Mouse (Mus musculus): ENCODE results near the gene Fam83e. TPM values are rescaled to one million over a fixed set of nuclear protein-coding genes. Genes with fewer than 3 reads are reported as not detected.

Fam83e gene
- polyA plus RNA-seq, 1 experiment from 2014 or later, result 1.0 TPM

DNA sequence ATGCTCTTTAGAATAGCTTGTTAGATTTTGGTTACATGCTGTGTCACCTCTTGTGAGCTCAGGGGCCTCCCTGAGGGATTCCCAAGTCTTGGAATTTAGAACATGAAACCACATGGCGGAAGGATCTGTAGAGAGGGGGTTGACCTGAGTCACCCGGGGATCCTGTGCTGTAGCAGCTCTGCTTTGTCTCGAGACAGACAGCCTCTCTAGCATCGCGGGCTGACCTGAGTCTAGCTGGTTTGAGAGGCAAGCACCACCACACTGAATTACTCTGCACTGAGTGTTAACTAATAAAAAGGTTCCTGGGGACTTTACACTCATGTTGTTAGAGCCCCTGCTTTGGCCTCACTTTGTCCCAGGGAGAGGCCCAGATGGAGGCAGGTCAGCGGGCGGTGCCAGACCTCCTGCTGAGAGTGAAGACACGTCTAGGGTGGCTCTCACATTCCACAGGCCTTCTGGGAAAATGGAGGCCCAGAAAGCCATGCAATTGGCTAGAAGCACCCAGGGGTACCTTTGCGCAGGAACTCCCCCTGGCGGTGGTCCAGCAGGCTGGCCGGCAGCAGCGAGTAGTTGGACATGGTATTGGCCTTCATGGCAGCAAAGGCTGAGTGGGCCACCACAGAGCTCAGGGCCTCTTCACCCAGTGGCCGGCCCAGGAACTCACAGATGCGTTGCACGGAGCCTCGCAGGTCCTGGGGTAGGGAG lies 9.9 kb downstream of the Fam83e start:
- H3K36me3 ChIP-seq, result peaks cover 31% of the 10 kb centered on the region
- no peaks in the 10 kb centered on the region for H3K9me3 ChIP-seq
- H3K4me1 ChIP-seq, result peaks cover 11% of the 10 kb centered on the region
- WGBS, result 14% methylated on average over 16 of the region's 16 CpGs
- ATAC-seq (ENCODE audit: low FRiP score, low read depth), result peak; percentile 54; the same call in 1 of the 2 replicates
- H3K4me3 ChIP-seq, result no peak overlapping the region
- H3K9ac ChIP-seq, result no peak overlapping the region
- no peak overlapping the region for H3K4me2 ChIP-seq (replicated peaks)
- peak overlapping the region; percentile 33; the same call in 1 of the 2 replicates for H3K27ac ChIP-seq
- no peaks in the 10 kb centered on the region for H3K27me3 ChIP-seq

DNA sequence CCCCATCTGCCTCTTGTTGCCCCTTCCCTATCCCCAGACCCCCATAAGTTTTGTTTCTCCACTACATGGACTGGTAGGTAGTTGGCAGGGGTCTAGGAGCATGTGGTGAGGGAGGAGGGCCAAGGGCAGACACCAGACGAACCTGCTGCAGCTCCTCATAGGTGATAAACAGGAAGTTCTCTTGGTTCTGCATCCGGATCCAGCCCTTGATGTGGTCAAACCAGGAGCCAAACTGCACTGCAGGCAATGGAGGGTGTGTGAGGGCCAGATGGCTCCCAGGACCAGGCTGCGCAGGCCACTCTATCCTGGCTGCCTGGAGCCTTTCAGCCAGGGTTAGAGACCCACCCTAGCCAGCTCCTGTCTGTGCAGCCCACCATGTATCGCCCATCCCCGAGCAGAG lies 12.5 kb downstream of the Fam83e start:
- no peak overlapping the region for H3K4me3 ChIP-seq
- H3K4me1 ChIP-seq, result peaks cover 11% of the 10 kb centered on the region
- no peak overlapping the region for H3K9ac ChIP-seq
- H3K27ac ChIP-seq, result no peak overlapping the region
- no peaks in the 10 kb centered on the region for H3K9me3 ChIP-seq
- H3K27me3 ChIP-seq, result no peaks in the 10 kb centered on the region
- 75% methylated on average over 5 of the region's 5 CpGs for WGBS
- no peak overlapping the region for H3K4me2 ChIP-seq (replicated peaks)
- no peak for ATAC-seq (ENCODE audit: low FRiP score, low read depth)
- peaks cover 9% of the 10 kb centered on the region for H3K36me3 ChIP-seq

- ATAC-seq (ENCODE audit: low FRiP score, low read depth), result peak; percentile 83; the same call in 1 of the 2 replicates
- no peaks in the 10 kb centered on the region for H3K9me3 ChIP-seq
- H3K9ac ChIP-seq, result no peak overlapping the region
- H3K4me1 ChIP-seq, result no peaks in the 10 kb centered on the region
- no peak overlapping the region for H3K4me3 ChIP-seq
- H3K27ac ChIP-seq, result no peak overlapping the region
- H3K36me3 ChIP-seq, result no peaks in the 10 kb centered on the region
- no peak overlapping the region for H3K4me2 ChIP-seq (replicated peaks)
- 7% methylated on average over 9 of the region's 9 CpGs for WGBS
- H3K27me3 ChIP-seq, result no peaks in the 10 kb centered on the region
Measured at GRCm38 (mm10) chr7:45739162-45739763, 18.3 kb downstream of the Fam83e start.

GRCm38 (mm10) chr7:45739820-45740219 lies 18.8 kb downstream of the Fam83e start:
- no peaks in the 10 kb centered on the region for H3K36me3 ChIP-seq
- H3K9ac ChIP-seq, result no peak overlapping the region
- no peaks in the 10 kb centered on the region for H3K27me3 ChIP-seq
- H3K27ac ChIP-seq, result no peak overlapping the region
- no peaks in the 10 kb centered on the region for H3K9me3 ChIP-seq
- no peaks in the 10 kb centered on the region for H3K4me1 ChIP-seq
- H3K4me3 ChIP-seq, result no peak overlapping the region
- H3K4me2 ChIP-seq (replicated peaks), result no peak overlapping the region
- WGBS, result 67% methylated on average over 10 of the region's 10 CpGs
- ATAC-seq (ENCODE audit: low FRiP score, low read depth), result no peak

- H3K9ac ChIP-seq, result peak overlapping the region; percentile 43
- 86% methylated on average over 12 of the region's 12 CpGs for WGBS
- no peaks in the 10 kb centered on the region for H3K4me1 ChIP-seq
- no peaks in the 10 kb centered on the region for H3K27me3 ChIP-seq
- H3K4me3 ChIP-seq, result peak overlapping the region; percentile 40; the same call in 1 of the 2 replicates
- peak overlapping the region; percentile 58 for H3K4me2 ChIP-seq (replicated peaks)
- H3K27ac ChIP-seq, result no peak overlapping the region
- no peaks in the 10 kb centered on the region for H3K36me3 ChIP-seq
- no peak for ATAC-seq (ENCODE audit: low FRiP score, low read depth)
- no peaks in the 10 kb centered on the region for H3K9me3 ChIP-seq
Measured at GRCm38 (mm10) chr7:45741308-45741707, 20.3 kb downstream of the Fam83e start.

DNA sequence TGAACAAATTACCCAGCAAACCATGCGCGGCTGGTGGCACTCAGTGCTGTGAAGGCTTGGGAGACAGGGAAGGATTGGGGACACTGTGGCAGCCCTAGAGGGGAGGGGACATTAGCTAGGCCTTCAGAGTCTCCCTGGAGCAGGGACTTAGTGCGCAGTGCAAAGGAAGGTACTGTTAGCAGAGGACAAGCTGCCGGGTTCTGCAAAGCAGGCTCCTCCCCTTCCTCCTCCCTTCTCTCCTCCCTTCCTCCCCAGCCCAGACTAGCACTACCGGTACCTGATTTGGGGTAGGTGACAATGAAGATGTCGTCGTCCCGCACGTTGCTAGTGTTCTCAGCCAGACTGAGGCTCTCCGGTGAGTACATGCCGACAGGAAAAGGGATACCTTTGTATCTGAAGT lies 20.8 kb downstream of the Fam83e start:
- H3K4me1 ChIP-seq, result no peaks in the 10 kb centered on the region
- peak overlapping the region; percentile 40 for H3K4me3 ChIP-seq
- no peaks in the 10 kb centered on the region for H3K27me3 ChIP-seq
- H3K4me2 ChIP-seq (replicated peaks), result peak overlapping the region; percentile 58
- 29% methylated on average over 11 of the region's 11 CpGs for WGBS
- H3K9me3 ChIP-seq, result peaks cover 3% of the 10 kb centered on the region; the same call in 1 of the 2 replicates
- 0 out of 2 replicates have a peak, but pooled peaks have one; percentile 35 for ATAC-seq (ENCODE audit: low FRiP score, low read depth)
- H3K27ac ChIP-seq, result no peak overlapping the region
- H3K36me3 ChIP-seq, result no peaks in the 10 kb centered on the region
- H3K9ac ChIP-seq, result peak overlapping the region; percentile 43

GRCm38 (mm10) chr7:45742338-45742737 lies 21.3 kb downstream of the Fam83e start:
- H3K27ac ChIP-seq, result no peak overlapping the region
- H3K4me3 ChIP-seq, result peak overlapping the region; percentile 40
- H3K9ac ChIP-seq, result peak overlapping the region; percentile 43
- H3K9me3 ChIP-seq, result peaks cover 6% of the 10 kb centered on the region; the same call in 1 of the 2 replicates
- peak overlapping the region; percentile 58 for H3K4me2 ChIP-seq (replicated peaks)
- 37% methylated on average over 19 of the region's 19 CpGs for WGBS
- ATAC-seq (ENCODE audit: low FRiP score, low read depth), result no peak
- H3K36me3 ChIP-seq, result no peaks in the 10 kb centered on the region
- H3K4me1 ChIP-seq, result no peaks in the 10 kb centered on the region
- no peaks in the 10 kb centered on the region for H3K27me3 ChIP-seq

- Histone ChIP-seq H3K36me3 (no peaks in the 10 kb centered on the region), H3K27me3 (no peaks in the 10 kb centered on the region), H3K4me2 (replicated peaks) (no peak overlapping the region), H3K4me3 (no peak overlapping the region), H3K9me3 (peaks cover 6% of the 10 kb centered on the region; the same call in 1 of the 2 replicates), H3K9ac (no peak overlapping the region), H3K27ac (no peak overlapping the region), H3K4me1 (peaks cover 4% of the 10 kb centered on the region)
- 16% methylated on average over 2 of the region's 2 CpGs for whole genome bisulfite sequencing
- no peak for ATAC-seq (ENCODE audit: low FRiP score, low read depth)
Measured at GRCm38 (mm10) chr7:45744387-45744786, 23.4 kb downstream of the Fam83e start.

DNA sequence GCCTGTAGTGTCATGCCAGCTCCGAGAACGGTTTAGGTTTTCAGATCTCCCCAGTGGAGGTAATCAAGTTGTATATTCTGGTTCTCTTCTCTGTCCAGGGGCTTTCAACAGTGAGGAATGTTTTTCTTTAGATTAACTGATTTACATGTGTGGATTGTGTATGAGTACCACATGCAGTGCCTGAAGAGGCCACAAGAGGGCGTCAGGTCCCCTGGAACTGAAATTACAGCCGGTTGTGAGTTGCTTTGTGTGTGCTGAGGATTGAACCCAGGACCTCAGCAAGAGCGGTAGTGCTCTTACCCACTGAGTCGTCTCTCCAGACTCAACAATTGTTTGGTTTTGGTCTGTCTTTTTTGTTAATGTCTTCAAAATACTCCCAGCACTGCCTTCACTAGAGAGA lies 25.5 kb downstream of the Fam83e start:
- Histone ChIP-seq H3K27ac (no peak overlapping the region), H3K36me3 (no peaks in the 10 kb centered on the region), H3K27me3 (no peaks in the 10 kb centered on the region), H3K4me2 (replicated peaks) (no peak overlapping the region), H3K9ac (no peak overlapping the region), H3K4me3 (no peak overlapping the region), H3K9me3 (peaks cover 6% of the 10 kb centered on the region; the same call in 1 of the 2 replicates), H3K4me1 (peaks cover 9% of the 10 kb centered on the region)
- WGBS, result 66% methylated on average over 6 of the region's 6 CpGs
- ATAC-seq (ENCODE audit: low FRiP score, low read depth), result no peak

- H3K9me3 ChIP-seq, result peaks cover 6% of the 10 kb centered on the region; the same call in 1 of the 2 replicates
- peaks cover 9% of the 10 kb centered on the region for H3K4me1 ChIP-seq
- H3K4me3 ChIP-seq, result no peak overlapping the region
- H3K9ac ChIP-seq, result no peak overlapping the region
- H3K36me3 ChIP-seq, result no peaks in the 10 kb centered on the region
- H3K27me3 ChIP-seq, result no peaks in the 10 kb centered on the region
- WGBS, result 87% methylated on average over 5 of the region's 5 CpGs
- no peak overlapping the region for H3K27ac ChIP-seq
- no peak overlapping the region for H3K4me2 ChIP-seq (replicated peaks)
- ATAC-seq (ENCODE audit: low FRiP score, low read depth), result no peak
Measured at GRCm38 (mm10) chr7:45747450-45747849, 26.4 kb downstream of the Fam83e start.

GRCm38 (mm10) chr7:45748110-45748509 lies 27.1 kb downstream of the Fam83e start:
- Histone ChIP-seq H3K9me3 (peaks cover 6% of the 10 kb centered on the region; the same call in 1 of the 2 replicates), H3K36me3 (no peaks in the 10 kb centered on the region), H3K9ac (no peak overlapping the region), H3K27me3 (no peaks in the 10 kb centered on the region), H3K27ac (no peak overlapping the region), H3K4me1 (peaks cover 9% of the 10 kb centered on the region), H3K4me2 (replicated peaks) (no peak overlapping the region), H3K4me3 (no peak overlapping the region)
- WGBS, result 82% methylated on average over 7 of the region's 7 CpGs
- ATAC-seq (ENCODE audit: low FRiP score, low read depth), result no peak

DNA sequence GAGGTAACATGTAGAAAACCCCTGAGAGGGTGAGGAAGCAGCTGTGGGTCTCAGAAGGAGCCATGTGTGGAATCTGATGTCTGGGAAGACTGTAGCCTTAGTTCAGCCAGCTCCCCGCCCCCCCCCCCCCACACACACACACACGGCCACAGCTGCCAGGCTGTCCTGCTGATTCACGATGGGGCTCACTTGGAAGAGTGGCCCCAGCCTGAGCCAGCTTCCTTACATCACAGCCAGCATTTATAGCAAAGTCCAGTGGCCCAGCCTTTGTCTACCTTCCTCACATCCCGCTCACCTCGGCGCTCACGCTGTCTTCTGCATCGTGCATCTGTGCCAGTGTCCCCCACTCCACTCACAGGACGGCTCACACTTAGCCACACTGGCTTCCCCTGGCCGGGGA lies 28.4 kb downstream of the Fam83e start:
- Histone ChIP-seq H3K27me3 (no peaks in the 10 kb centered on the region), H3K9me3 (peaks cover 6% of the 10 kb centered on the region; the same call in 1 of the 2 replicates), H3K4me1 (peaks cover 9% of the 10 kb centered on the region), H3K4me3 (no peak overlapping the region), H3K4me2 (replicated peaks) (0 out of 2 replicates have a peak overlapping the region, but pooled peaks have one; percentile 1), H3K9ac (no peak overlapping the region), H3K36me3 (no peaks in the 10 kb centered on the region), H3K27ac (no peak overlapping the region; the same call in 1 of the 2 replicates)
- ATAC-seq (ENCODE audit: low FRiP score, low read depth), result no peak
- 29% methylated on average over 10 of the region's 10 CpGs for WGBS

Data from limb, embryonic 13.5 days (tissue).